Mouse (Mus musculus): Measurements from ENCODE around the gene Fbxw24. TPM values are rescaled to one million over a fixed set of nuclear protein-coding genes. Genes with fewer than 3 reads are reported as not detected.
"Not testable (repeated sequence)": the region's sequence is repeated elsewhere in the genome, so short reads cannot be mapped to it uniquely, and the experiment has no call there.

Fbxw24 gene
- polyA plus RNA-seq (2011; ENCODE audit: insufficient read depth, insufficient read length, low replicate concordance, missing spikeins) = not detected in 2 replicates

DNA sequence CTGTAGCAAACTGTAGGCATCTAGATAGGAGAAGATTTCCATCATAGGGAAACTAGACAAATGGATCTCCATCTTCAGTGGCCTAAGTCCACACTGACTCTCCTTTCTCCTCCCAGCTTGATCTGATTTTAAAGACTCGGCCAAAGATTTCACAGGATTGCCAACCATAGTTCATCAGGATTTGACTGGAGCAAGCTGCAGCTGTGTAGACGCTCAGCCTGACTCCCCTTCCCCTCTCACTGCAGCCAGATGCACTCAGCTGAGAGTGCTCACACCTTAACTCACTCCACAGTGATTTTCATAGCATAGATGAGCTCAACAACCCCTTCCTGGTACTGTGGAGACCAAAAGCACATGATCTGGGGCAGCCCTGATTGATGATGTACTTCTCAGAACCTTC lies at the start of gene Fbxw24:
Gene Fbxw24, minus strand, starts transcription at position 101 of the 400 bp plus-strand sequence.
- 70% methylated on average over 2 of the region's 2 CpGs for WGBS
- not testable (repeated sequence) for H3K4me1 ChIP-seq (ENCODE audit: control insufficient read depth, insufficient read depth, low read length); H3K27ac ChIP-seq (ENCODE audit: control insufficient read depth, insufficient read depth, low read depth, low read length, poor library complexity); H3K4me3 ChIP-seq (replicated peaks; ENCODE audit: control insufficient read depth, low read depth, low read length)

DNA sequence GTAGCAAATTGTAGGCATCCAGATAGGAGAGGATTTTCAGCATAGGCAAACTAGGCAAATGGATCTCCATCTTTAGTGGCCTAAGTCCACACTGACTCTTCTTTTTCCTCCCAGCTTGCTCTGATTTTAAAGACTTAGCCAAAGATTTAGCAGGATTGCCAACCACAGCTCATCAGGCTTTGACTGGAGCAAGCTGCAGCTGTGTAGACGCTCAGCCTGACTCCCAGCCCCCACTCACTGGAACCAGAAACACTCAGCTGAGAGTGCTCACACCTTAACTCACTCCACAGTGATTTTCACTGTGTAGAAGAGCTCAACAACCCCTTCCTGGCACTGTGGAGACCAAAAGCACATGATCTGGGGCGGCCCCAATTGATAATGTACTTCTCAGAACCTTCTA lies 38.7 kb upstream of the Fbxw24 start, which contains the start of gene Fbxw25:
Gene Fbxw25, minus strand, starts transcription at position 101 of the 400 bp plus-strand sequence.
- WGBS = 57% methylated on average over 2 of the region's 2 CpGs
- H3K27ac ChIP-seq (ENCODE audit: control insufficient read depth, insufficient read depth, low read depth, low read length, poor library complexity); H3K4me3 ChIP-seq (replicated peaks; ENCODE audit: control insufficient read depth, low read depth, low read length); H3K4me1 ChIP-seq (ENCODE audit: control insufficient read depth, insufficient read depth, low read length): not testable (repeated sequence)

DNA sequence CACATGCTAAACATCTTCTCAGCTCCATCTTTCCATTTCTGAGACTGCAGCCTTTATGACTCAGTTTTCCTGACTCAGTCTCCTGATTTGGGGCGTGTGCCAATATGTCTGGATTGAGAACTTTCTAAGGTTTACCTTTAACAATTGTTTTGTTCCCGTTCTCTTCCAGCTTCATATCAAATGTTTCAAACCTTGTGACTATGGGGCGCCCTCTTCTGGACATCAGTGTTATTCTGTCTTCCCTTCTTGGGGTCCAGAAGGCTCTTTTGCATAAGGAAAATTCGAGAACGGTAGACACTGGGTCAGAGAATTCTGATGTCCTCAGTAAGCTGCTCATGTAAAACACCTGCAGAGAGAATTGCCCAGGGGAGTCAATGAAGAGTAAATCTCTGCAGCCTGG lies 19.0 kb downstream of the Fbxw24 start:
- H3K27ac ChIP-seq (ENCODE audit: control insufficient read depth, insufficient read depth, low read depth, low read length, poor library complexity) = not testable (repeated sequence)
- WGBS = 30% methylated on average over 5 of the region's 5 CpGs

DNA sequence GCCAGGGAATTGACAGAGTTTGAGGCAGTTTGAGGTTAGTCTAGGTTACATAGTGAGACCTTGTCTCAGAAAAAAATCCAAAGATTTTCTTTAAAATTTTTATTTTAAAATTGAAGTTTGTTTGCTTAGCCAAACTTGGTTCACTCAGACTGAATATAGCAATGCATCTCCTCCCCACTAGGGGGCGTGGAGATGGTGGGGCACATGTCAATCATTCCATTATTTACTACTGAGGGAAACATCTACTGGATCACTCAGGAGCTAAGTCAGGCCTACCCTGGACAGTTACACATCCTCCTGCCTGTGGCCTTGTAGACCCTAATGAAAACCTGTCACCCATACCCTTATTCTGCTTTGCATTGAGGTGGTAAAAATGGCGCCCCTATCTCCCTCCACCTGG lies 23.7 kb downstream of the Fbxw24 start:
- not testable (repeated sequence) for H3K4me1 ChIP-seq (ENCODE audit: control insufficient read depth, insufficient read depth, low read length); H3K4me3 ChIP-seq (replicated peaks; ENCODE audit: control insufficient read depth, low read depth, low read length); H3K27ac ChIP-seq (ENCODE audit: control insufficient read depth, insufficient read depth, low read depth, low read length, poor library complexity)
- TF ChIP-seq CTCF (IDR thresholded peaks at IDR 0.05; ENCODE audit: control insufficient read depth, insufficient read depth, low read length) = peak; percentile 23; the same call in 1 of the 2 replicates
- WGBS = 44% methylated on average over 2 of the region's 2 CpGs

More for the DNA sequence above, 19.0 kb downstream of the Fbxw24 start:
- H3K4me3 ChIP-seq (replicated peaks; ENCODE audit: control insufficient read depth, low read depth, low read length); H3K4me1 ChIP-seq (ENCODE audit: control insufficient read depth, insufficient read depth, low read length): not testable (repeated sequence)

DNA sequence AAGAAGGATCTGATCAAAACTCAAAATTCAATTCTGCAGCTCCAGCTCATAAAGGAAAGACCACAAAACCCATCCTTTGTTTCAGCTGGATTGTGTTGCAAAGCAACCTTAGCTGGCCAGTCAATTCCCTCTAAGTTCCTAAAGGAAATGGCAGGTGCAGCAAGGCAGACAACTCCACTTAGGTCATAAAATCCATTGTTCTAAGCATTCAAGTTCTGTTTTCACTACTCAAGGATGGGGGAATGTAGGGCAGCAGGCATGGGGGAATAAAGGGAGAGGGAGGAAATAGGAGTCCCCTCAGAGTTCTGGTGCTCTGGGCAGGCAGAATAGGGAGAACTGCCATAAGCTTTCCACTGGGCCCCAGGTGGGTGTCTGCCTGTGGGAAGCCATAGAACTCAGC lies 28.6 kb downstream of the Fbxw24 start:
- H3K4me3 ChIP-seq (replicated peaks; ENCODE audit: control insufficient read depth, low read depth, low read length) = no peak overlapping the region
- no peak overlapping the region for H3K27ac ChIP-seq (ENCODE audit: control insufficient read depth, insufficient read depth, low read depth, low read length, poor library complexity)
- TF ChIP-seq CTCF (IDR thresholded peaks at IDR 0.05; ENCODE audit: control insufficient read depth, insufficient read depth, low read length) (no peak), POLR2A (IDR thresholded peaks at IDR 0.05; ENCODE audit: borderline replicate concordance, control insufficient read depth, low read depth, low read length) (no peak)
- H3K4me1 ChIP-seq (ENCODE audit: control insufficient read depth, insufficient read depth, low read length) = no peaks in the 10 kb centered on the region

DNA sequence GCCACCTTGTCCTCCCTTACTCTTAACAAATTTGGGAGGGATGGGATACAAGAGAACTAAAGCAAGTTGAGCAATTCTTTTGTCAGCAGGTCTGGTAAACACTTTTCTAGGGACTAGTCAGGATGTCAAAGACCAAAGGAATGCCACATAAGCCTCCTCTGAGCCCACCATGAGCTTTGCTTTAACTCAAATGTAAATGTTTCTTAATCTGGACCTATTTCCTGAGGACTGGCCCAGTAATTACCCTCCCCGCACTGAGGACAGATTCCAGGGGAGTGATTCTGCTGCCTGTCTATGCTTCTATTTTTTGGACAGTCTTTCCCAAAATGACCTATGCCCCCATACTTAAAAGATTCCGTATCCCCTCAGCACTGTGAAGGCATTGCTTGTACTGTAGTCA lies 31.0 kb downstream of the Fbxw24 start:
- Histone ChIP-seq H3K27ac (ENCODE audit: control insufficient read depth, insufficient read depth, low read depth, low read length, poor library complexity) (no peak overlapping the region), H3K4me3 (replicated peaks; ENCODE audit: control insufficient read depth, low read depth, low read length) (no peak overlapping the region), H3K4me1 (ENCODE audit: control insufficient read depth, insufficient read depth, low read length) (no peaks in the 10 kb centered on the region)
- no peak for TF ChIP-seq POLR2A (IDR thresholded peaks at IDR 0.05; ENCODE audit: borderline replicate concordance, control insufficient read depth, low read depth, low read length)
- WGBS = 73% methylated on average over 2 of the region's 2 CpGs

DNA sequence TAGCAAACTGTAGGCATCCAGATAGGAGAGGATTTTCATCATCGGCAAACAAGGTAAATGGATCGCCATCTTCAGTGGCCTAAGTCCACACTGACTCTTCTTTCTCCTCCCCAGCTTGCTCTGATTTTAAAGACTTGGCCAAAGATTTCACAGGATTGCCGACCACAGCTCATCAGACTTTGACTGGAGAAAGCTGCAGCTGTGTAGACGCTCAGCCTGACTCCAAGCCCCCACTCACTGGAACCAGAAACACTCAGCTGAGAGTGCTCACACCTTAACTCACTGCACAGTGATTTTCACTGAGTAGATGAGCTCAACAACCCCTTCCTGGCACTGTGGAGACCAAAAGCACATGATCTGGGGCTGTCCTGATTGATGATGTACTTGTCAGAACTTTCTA lies 57.7 kb downstream of the Fbxw24 start, which contains the start of gene Fbxw15:
Gene Fbxw15, minus strand, starts transcription at position 101 of the 400 bp plus-strand sequence.
- H3K4me3 ChIP-seq (replicated peaks; ENCODE audit: control insufficient read depth, low read depth, low read length); H3K27ac ChIP-seq (ENCODE audit: control insufficient read depth, insufficient read depth, low read depth, low read length, poor library complexity); H3K4me1 ChIP-seq (ENCODE audit: control insufficient read depth, insufficient read depth, low read length): not testable (repeated sequence)
- WGBS = 75% methylated on average over 4 of the region's 4 CpGs

DNA sequence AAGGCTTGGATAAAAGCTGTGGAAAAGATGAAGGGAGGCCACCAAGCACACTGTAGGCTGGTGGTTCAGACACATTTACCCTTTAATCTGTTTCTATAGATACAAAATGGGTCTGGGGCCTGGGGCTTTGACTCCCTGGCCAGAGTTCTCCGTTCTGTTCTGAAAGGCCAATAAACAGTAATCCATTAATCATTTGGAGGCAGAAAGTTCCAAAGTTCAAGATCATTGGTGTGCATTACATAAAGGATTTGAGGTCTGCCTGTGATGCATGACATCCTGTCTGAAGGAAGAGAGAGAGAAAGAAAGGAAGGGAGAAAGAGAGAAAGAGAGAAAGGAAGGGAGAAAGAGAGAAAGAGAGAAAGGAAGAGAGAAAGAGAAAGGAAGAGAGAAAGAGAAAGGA lies 60.3 kb downstream of the Fbxw24 start:
- Histone ChIP-seq H3K4me3 (replicated peaks; ENCODE audit: control insufficient read depth, low read depth, low read length) (no peak overlapping the region), H3K27ac (ENCODE audit: control insufficient read depth, insufficient read depth, low read depth, low read length, poor library complexity) (no peak overlapping the region), H3K4me1 (ENCODE audit: control insufficient read depth, insufficient read depth, low read length) (no peaks in the 10 kb centered on the region)
- WGBS = 74% methylated on average over 1 of the region's 1 CpGs
- TF ChIP-seq POLR2A (IDR thresholded peaks at IDR 0.05; ENCODE audit: borderline replicate concordance, control insufficient read depth, low read depth, low read length) = no peak
- no peak for TF ChIP-seq CTCF (IDR thresholded peaks at IDR 0.05; ENCODE audit: control insufficient read depth, insufficient read depth, low read length)

DNA sequence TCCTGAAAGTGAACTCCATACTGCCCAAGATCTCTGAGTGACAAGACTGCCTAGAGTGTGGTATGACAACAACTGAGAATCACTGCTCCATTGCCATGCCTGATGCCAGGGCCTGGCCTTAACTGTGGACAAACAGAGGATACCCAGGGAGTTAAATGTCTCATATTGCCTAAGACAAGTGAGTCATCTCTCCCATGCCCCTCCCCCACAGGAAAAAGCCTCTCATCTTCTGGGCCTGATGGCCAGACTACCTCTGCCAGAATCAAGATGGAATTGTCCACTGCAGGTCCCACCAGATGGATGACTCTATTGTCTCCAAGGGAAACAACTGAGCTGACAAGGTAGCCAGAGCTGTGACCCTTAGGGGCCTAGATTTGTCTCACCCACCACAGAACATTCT lies 63.8 kb downstream of the Fbxw24 start:
- not testable (repeated sequence) for H3K4me1 ChIP-seq (ENCODE audit: control insufficient read depth, insufficient read depth, low read length); H3K27ac ChIP-seq (ENCODE audit: control insufficient read depth, insufficient read depth, low read depth, low read length, poor library complexity); H3K4me3 ChIP-seq (replicated peaks; ENCODE audit: control insufficient read depth, low read depth, low read length)

DNA sequence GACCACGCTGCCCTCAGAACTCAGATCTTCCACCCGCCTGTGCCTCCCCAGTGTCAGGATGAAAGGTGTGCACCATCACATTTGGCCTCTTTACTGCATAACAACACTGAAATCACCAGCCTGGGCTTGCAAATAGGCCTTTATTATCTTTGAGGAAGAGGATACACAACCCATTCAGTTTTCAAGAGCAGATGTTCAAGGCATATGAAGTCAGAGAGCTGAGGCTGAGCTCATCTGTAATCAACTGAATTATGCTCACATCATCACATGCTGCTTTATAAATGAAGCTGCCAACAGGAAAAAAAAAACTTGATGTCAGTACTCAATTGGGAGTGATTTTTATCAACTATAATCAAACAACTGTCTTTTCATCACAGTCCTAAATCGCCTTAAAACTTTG lies 73.4 kb downstream of the Fbxw24 start:
- Histone ChIP-seq H3K27ac (ENCODE audit: control insufficient read depth, insufficient read depth, low read depth, low read length, poor library complexity) (no peak overlapping the region), H3K4me3 (replicated peaks; ENCODE audit: control insufficient read depth, low read depth, low read length) (no peak overlapping the region), H3K4me1 (ENCODE audit: control insufficient read depth, insufficient read depth, low read length) (no peaks in the 10 kb centered on the region)
- TF ChIP-seq CTCF (IDR thresholded peaks at IDR 0.05; ENCODE audit: control insufficient read depth, insufficient read depth, low read length) (no peak), POLR2A (IDR thresholded peaks at IDR 0.05; ENCODE audit: borderline replicate concordance, control insufficient read depth, low read depth, low read length) (no peak)
- 59% methylated on average over 3 of the region's 3 CpGs for WGBS

Other genes starting within 250 kb of the Fbxw24 start
- not detected in 2 replicates for gene Fbxw22, start 221.8 kb downstream of the Fbxw24 start, polyA plus RNA-seq (2011; ENCODE audit: insufficient read depth, insufficient read length, low replicate concordance, missing spikeins)
- not detected in 2 replicates for gene Fbxw16, start 176.9 kb downstream of the Fbxw24 start, polyA plus RNA-seq (2011; ENCODE audit: insufficient read depth, insufficient read length, low replicate concordance, missing spikeins)
- 3.1 and 6.3 TPM in 2 replicates for gene Fbxw19, start 130.2 kb downstream of the Fbxw24 start, polyA plus RNA-seq (2011; ENCODE audit: insufficient read depth, insufficient read length, low replicate concordance, missing spikeins)
- gene Fbxw15, start 57.8 kb downstream of the Fbxw24 start, polyA plus RNA-seq (2011; ENCODE audit: insufficient read depth, insufficient read length, low replicate concordance, missing spikeins) = not detected in 2 replicates
- gene Fbxw25, start 38.6 kb upstream of the Fbxw24 start, polyA plus RNA-seq (2011; ENCODE audit: insufficient read depth, insufficient read length, low replicate concordance, missing spikeins) = not detected in 2 replicates
- not detected in 2 replicates for gene Fbxw18, start 76.6 kb upstream of the Fbxw24 start, polyA plus RNA-seq (2011; ENCODE audit: insufficient read depth, insufficient read length, low replicate concordance, missing spikeins)
- gene Fbxw26, start 120.0 kb upstream of the Fbxw24 start, polyA plus RNA-seq (2011; ENCODE audit: insufficient read depth, insufficient read length, low replicate concordance, missing spikeins) = not detected in 2 replicates
- not detected in 2 replicates for gene Fbxw27, start 164.6 kb upstream of the Fbxw24 start, polyA plus RNA-seq (2011; ENCODE audit: insufficient read depth, insufficient read length, low replicate concordance, missing spikeins)
- gene Spink8, start 186.2 kb upstream of the Fbxw24 start, polyA plus RNA-seq (2011; ENCODE audit: insufficient read depth, insufficient read length, low replicate concordance, missing spikeins) = not detected in 2 replicates
- gene Nme6, start 206.7 kb upstream of the Fbxw24 start, polyA plus RNA-seq (2011; ENCODE audit: insufficient read depth, insufficient read length, low replicate concordance, missing spikeins) = 12.8 and 25.8 TPM in 2 replicates
- gene Camp, start 223.6 kb upstream of the Fbxw24 start, polyA plus RNA-seq (2011; ENCODE audit: insufficient read depth, insufficient read length, low replicate concordance, missing spikeins) = 1,948 and 4,579 TPM in 2 replicates
- 18.7 and 28.3 TPM in 2 replicates for gene Cdc25a, start 249.5 kb upstream of the Fbxw24 start, polyA plus RNA-seq (2011; ENCODE audit: insufficient read depth, insufficient read length, low replicate concordance, missing spikeins)

All from bone marrow, adult 2 months (tissue).